Mouse (Mus musculus) liver, postnatal 0 days (tissue): ENCODE results near the gene 2310034G01Rik.

Source experiments
- CTCF ChIP-seq: sonication (generic); IDR thresholded peaks from 2 replicates; pipeline ENCODE4 v1.5.1; 2016; ENCODE audit warnings: antibody characterized with exemption, low read depth
- EP300 ChIP-seq: IDR thresholded peaks from 2 replicates; pipeline ENCODE4 v1.6.1; 2016; ENCODE audit warnings: antibody characterized with exemption, low read depth, mild to moderate bottlenecking

DNA sequence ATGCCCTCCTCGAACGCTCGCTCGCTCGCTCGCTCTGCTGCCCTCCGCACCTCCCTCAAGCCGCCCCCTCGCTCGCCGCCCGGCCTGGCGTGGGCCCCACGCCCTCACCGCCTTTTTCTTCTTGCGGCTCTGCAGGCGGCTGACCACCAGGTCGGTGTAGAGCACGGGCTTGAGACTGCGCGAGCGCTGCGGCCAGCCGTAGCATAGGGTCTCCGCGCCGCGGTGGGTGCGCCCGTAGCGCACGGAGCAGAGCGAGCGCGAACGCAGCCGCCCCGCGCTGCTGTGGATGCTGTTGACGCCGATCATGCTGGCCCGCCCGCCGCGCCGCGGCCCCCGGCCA is 32.6 kb downstream of the 2310034G01Rik start:
- no peak for TF ChIP-seq CTCF
- TF ChIP-seq EP300, result no peak
